Comparison of ENCODE assay signal across 17 mouse cellular contexts in genomic region chr9:67845012-67845411, GRCm38 (mm10). TPM values are rescaled to one million over a fixed set of nuclear protein-coding genes. Genes with fewer than 3 reads are reported as not detected.
A peak's percentile ranks its signal among the peaks of the same experiment; 100 is the strongest.
DNase-seq lines count a peak whose midpoint lies in the region; ATAC-seq and TF ChIP-seq lines count a peak whose summit lies in the region.
"Had no signal": no experiment of that assay in that cellular context is flagged by ENCODE, and none has a peak within 500 bp of the region (broad histone marks: within the 10 kb centered on the region; RNA-seq: fewer than 3 reads in every experiment).

No protein-coding gene starts in this region.

- H3K36me3 ChIP-seq in heart, postnatal 0 days (replicated peaks; ENCODE audit: control insufficient read depth, insufficient read depth, low read length): peaks cover 4% of the 10 kb centered on the region; the same call in 1 of the 2 replicates
- peaks cover 9% of the 10 kb centered on the region; the same call in 1 of the 2 replicates for H3K36me3 ChIP-seq in liver, embryonic 13.5 days
- no peaks in the 10 kb centered on the region for H3K36me3 ChIP-seq in hindbrain, embryonic 16.5 days (ENCODE audit: control insufficient read depth, insufficient read depth, low read length)

- DNase-seq in heart, postnatal 0 days (ENCODE audit: low spot score): no peak
- no peak for DNase-seq in heart, adult 8-10 months (ENCODE audit: low spot score)
- DNase-seq in thymus, postnatal 14 days: peak; percentile 16
- DNase-seq in thymus, postnatal 36 days: no peak
- DNase-seq in liver, embryonic 13.5 days: no peak
- DNase-seq in left cerebral cortex, adult 18-20 months (ENCODE audit: low spot score in 2 of 2): no peak
- no peak for DNase-seq in testis, postnatal 14 days (ENCODE audit: low spot score)
- DNase-seq: gastrocnemius, postnatal 36 days; kidney, adult 11 months; kidney, postnatal 10 days; right cerebral cortex, adult 18-20 months had no signal

- peaks cover 17% of the 10 kb centered on the region; the same call in 1 of the 2 replicates for H3K4me1 ChIP-seq in heart, postnatal 0 days (ENCODE audit: control insufficient read depth, insufficient read depth)
- H3K4me1 ChIP-seq in liver, embryonic 13.5 days (replicated peaks): peaks cover 85% of the 10 kb centered on the region
- peaks cover 5% of the 10 kb centered on the region for H3K4me1 ChIP-seq in hindbrain, embryonic 16.5 days (ENCODE audit: control insufficient read depth, insufficient read depth, low read depth, low read length)

- H3K4me3 ChIP-seq in heart, postnatal 0 days (ENCODE audit: low read depth, low read length): no peak overlapping the region
- H3K4me3 ChIP-seq in liver, embryonic 13.5 days (replicated peaks): no peak overlapping the region
- H3K4me3 ChIP-seq in hindbrain, embryonic 16.5 days (ENCODE audit: low read length): no peak overlapping the region
- H3K4me3 ChIP-seq: limb, embryonic 10.5 days; midbrain, embryonic 13.5 days had no signal

- TF ChIP-seq EP300 in heart, postnatal 0 days (IDR thresholded peaks at IDR 0.05; ENCODE audit: low read depth): no peak

- no peak overlapping the region for H3K9ac ChIP-seq in heart, postnatal 0 days (replicated peaks; ENCODE audit: low read depth, low read length)
- 0 out of 2 replicates have a peak overlapping the region, but pooled peaks have one; percentile 18 for H3K9ac ChIP-seq in liver, embryonic 13.5 days
- H3K9ac ChIP-seq in hindbrain, embryonic 16.5 days (ENCODE audit: low read depth, low read length): no peak overlapping the region
- H3K9ac ChIP-seq: midbrain, embryonic 13.5 days had no signal

- no peaks in the 10 kb centered on the region for H3K9me3 ChIP-seq in heart, postnatal 0 days (replicated peaks; ENCODE audit: control insufficient read depth, low read length)
- no peaks in the 10 kb centered on the region for H3K9me3 ChIP-seq in liver, embryonic 13.5 days (replicated peaks)
- H3K9me3 ChIP-seq in hindbrain, embryonic 16.5 days (ENCODE audit: control insufficient read depth, low read length): no peaks in the 10 kb centered on the region
- H3K9me3 ChIP-seq: limb, embryonic 10.5 days; midbrain, embryonic 13.5 days had no signal

- TF ChIP-seq CTCF in heart, postnatal 0 days (IDR thresholded peaks at IDR 0.05; ENCODE audit: low read depth): no peak

- no peaks in the 10 kb centered on the region for H3K27me3 ChIP-seq in heart, postnatal 0 days (ENCODE audit: control insufficient read depth, insufficient read depth, low read length)
- no peaks in the 10 kb centered on the region for H3K27me3 ChIP-seq in liver, embryonic 13.5 days
- no peaks in the 10 kb centered on the region for H3K27me3 ChIP-seq in hindbrain, embryonic 16.5 days (replicated peaks; ENCODE audit: control insufficient read depth, insufficient read depth, low read length)
- H3K27me3 ChIP-seq: midbrain, embryonic 13.5 days; Patski had no signal

- no peak overlapping the region for H3K4me2 ChIP-seq in heart, postnatal 0 days (ENCODE audit: low read depth, low read length)
- peak overlapping the region; percentile 29; the same call in 1 of the 2 replicates for H3K4me2 ChIP-seq in liver, embryonic 13.5 days
- H3K4me2 ChIP-seq in hindbrain, embryonic 16.5 days (ENCODE audit: low read length): no peak overlapping the region
- H3K4me2 ChIP-seq: midbrain, embryonic 13.5 days had no signal

- ATAC-seq in heart, postnatal 0 days (ENCODE audit: insufficient read depth, low read depth): no peak
- no peak for ATAC-seq in liver, embryonic 13.5 days (ENCODE audit: low read depth)
- ATAC-seq in hindbrain, embryonic 16.5 days: no peak
- ATAC-seq: midbrain, embryonic 13.5 days; Patski had no signal

- peak overlapping the region; percentile 8; the same call in 1 of the 2 replicates for H3K27ac ChIP-seq in heart, postnatal 0 days (ENCODE audit: low read depth)
- H3K27ac ChIP-seq in liver, embryonic 13.5 days: peak overlapping the region; percentile 48
- no peak overlapping the region for H3K27ac ChIP-seq in hindbrain, embryonic 16.5 days (ENCODE audit: low read depth, low read length)
- H3K27ac ChIP-seq: limb, embryonic 10.5 days; midbrain, embryonic 13.5 days had no signal

- 81% methylated on average over 4 of the region's 4 CpGs for WGBS in heart, postnatal 0 days
- WGBS in liver, embryonic 13.5 days (ENCODE audit: insufficient replicate concordance): 51% methylated on average over 4 of the region's 4 CpGs
- WGBS in hindbrain, embryonic 16.5 days: 83% methylated on average over 4 of the region's 4 CpGs

RNA-seq across cellular contexts. Expression of gene Vps13c, which starts 4.8 kb away (rescaled TPM):
- 14.4 and 26.0 TPM in 2 replicates for total RNA-seq in heart, postnatal 0 days (2014; rRNA removed; ENCODE audit: low replicate concordance)
- 3.9 and 4.5 TPM in 2 replicates for polyA plus RNA-seq in heart, postnatal 0 days (2015; fragmentation: Nextera tagmentation; extraction: Ambion mirVana)
- 10 to 100 TPM; 48.5 to 54.4 (median 52.0) TPM for total RNA-seq in heart, adult 8-10 months (2022)
- 6.5 and 7.2 TPM in 2 replicates for polyA plus RNA-seq in liver, embryonic 13.5 days (2015; fragmentation: Nextera tagmentation; extraction: Ambion mirVana)
- 10 to 100 TPM; 76.8 to 81.1 TPM for total RNA-seq in left cerebral cortex, adult 18-20 months (2021)
- 8.1 and 9.3 TPM in 2 replicates for polyA plus RNA-seq in hindbrain, embryonic 16.5 days (2015; fragmentation: Nextera tagmentation; extraction: Ambion mirVana)

RNA-seq across cellular contexts. Expression of gene C2cd4a, which starts 12.9 kb away (rescaled TPM):
- total RNA-seq in heart, postnatal 0 days (2014; rRNA removed; ENCODE audit: low replicate concordance): not detected in 2 replicates
- polyA plus RNA-seq in heart, postnatal 0 days (2015; fragmentation: Nextera tagmentation; extraction: Ambion mirVana): not detected in 2 replicates
- not detected for total RNA-seq in heart, adult 8-10 months (2022)
- 3.4 and 4.2 TPM in 2 replicates for polyA plus RNA-seq in liver, embryonic 13.5 days (2015; fragmentation: Nextera tagmentation; extraction: Ambion mirVana)
- total RNA-seq in left cerebral cortex, adult 18-20 months (2021): under 1 TPM in 1 of 2 experiments, not detected in 1; 0.35 TPM
- polyA plus RNA-seq in hindbrain, embryonic 16.5 days (2015; fragmentation: Nextera tagmentation; extraction: Ambion mirVana): 0.32 and 0.46 TPM in 2 replicates
- polyA plus RNA-seq: embryonic facial prominence, embryonic 11.5 days; hindbrain, embryonic 11.5 days had no signal
